Mouse (Mus musculus): Measurements from ENCODE around the gene Igf1r.

GRCm38 (mm10) chr7:68087496-68087895 is 134.9 kb downstream of the Igf1r start:
- TF ChIP-seq CTCF (IDR thresholded peaks at IDR 0.05; ENCODE audit: low read depth) (no peak), EP300 (optimal IDR thresholded peaks at IDR 0.05) (no peak)
